Mouse (Mus musculus) layer of hippocampus, postnatal 10 days (tissue): ENCODE measurements around the gene Adgb. TPM values are rescaled to one million over a fixed set of nuclear protein-coding genes. Genes with fewer than 3 reads are reported as not detected.
A peak's percentile ranks its signal among the peaks of the same experiment; 100 is the strongest.
"Not testable (repeated sequence)": the region's sequence is repeated elsewhere in the genome, so short reads cannot be mapped to it uniquely, and the experiment has no call there.

Experiments
- DNase-seq, 2 experiments: peaks; one replicate each; pipeline ENCODE4 v3.0.0; 2021; ENCODE audit warnings: low spot score in 2 of 2
- long read RNA-seq: library from polyadenylated mRNA; stranded (forward); transcript quantifications from one replicate; pipeline ENCODE4 v2.0.0, GENCODE M21; 2023
- total RNA-seq, 2 experiments: library from RNA; stranded (reverse); gene quantifications; 2 replicates each; pipeline ENCODE4 v1.2.3; 2021

Gene Adgb
- under 1 TPM; 0.42 to 0.78 TPM for total RNA-seq
- long read RNA-seq: 0 reads

DNA sequence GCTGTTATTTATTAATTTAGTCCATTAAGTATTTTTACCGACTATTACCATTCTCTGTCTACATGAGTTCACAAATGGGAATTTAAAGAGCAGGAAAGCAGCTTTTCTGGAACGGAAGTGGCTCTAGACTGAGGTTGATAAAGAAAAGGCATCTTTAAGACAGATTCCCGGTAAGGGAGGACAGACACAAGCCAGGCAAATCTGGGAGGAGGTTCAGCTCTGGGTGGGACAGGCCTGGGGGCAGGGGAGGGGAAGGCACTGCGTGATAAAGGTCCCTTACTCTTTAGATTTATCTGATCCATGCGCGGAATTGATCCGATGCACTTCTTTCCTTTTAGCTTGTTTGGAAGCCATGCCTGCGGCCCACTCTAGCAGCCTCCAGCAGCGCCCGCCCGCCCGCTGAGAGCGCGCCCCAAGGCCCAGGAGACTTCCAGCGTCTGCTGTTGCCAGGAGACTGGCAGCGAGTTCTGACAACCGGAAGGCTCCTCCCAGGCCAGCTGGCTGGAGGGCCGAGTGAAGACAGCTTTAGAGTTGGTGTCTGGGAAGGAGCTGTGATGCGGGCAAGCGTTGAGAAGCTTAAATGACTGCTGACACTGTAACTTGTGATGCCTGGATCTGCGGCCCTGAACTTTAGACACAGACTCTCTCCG is at the start of gene Adgb:
Adgb (minus strand) TSS at position 366 of the 650 bp plus-strand sequence.
- peak; percentile 53 to 68 for DNase-seq

DNA sequence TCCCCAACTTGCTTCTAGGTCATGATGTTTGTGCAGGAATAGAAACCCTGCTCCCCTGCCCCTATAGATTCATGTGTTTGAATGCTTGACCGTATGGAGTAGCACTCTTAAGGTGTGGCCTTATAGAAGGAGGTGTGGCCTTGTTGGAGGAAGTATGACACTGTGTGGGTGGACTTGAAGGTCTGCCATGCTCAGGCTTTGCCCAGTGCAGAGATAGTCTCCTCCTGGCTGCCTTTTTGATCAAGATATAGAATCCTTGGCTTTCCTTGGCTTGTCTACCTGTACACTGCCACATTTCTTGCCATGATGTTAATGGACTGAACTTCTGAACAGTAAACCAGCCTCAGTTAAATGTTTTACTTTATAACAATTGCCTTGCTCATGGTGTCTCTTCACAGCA is 8.0 kb upstream of the Adgb start:
- no peak for DNase-seq

DNA sequence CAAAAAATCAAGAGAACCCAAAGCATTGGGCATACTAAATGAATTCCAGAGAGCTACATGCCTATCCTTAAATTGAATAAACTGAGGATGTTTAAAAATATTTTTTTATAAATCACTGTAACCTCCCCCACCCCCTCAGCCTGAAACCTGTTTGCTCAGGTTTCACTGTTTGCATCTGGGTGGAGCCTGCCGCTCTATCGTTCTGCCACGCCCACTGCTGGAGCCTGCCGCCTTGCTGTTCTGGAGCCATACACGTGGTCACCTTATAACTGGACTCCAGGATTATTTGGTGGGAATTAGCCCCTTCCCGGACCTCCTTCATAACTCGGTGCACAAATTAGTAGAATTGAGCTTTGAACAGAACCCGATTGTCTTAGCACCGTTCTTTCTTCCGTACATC is 5.3 kb upstream of the Adgb start:
- DNase-seq: not testable (repeated sequence)

DNA sequence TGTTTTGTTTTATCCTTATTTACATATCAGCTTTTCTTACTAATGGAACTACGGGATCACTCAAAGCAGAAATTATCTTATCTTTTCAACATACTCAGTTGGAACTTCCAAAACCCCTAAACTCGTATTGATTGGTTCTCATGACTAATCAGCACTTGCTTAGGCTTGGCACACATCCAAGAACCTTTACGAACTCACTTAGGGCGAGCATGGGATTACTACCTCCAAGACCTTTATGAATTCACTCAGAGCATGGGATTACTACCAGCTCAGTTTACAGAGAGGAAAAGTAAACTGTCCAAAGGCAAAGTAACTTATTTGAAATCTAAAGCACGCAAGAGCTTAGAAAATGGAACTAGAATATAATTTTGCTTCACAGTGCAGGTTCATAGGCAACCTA is 4.8 kb upstream of the Adgb start:
- DNase-seq: no peak

DNA sequence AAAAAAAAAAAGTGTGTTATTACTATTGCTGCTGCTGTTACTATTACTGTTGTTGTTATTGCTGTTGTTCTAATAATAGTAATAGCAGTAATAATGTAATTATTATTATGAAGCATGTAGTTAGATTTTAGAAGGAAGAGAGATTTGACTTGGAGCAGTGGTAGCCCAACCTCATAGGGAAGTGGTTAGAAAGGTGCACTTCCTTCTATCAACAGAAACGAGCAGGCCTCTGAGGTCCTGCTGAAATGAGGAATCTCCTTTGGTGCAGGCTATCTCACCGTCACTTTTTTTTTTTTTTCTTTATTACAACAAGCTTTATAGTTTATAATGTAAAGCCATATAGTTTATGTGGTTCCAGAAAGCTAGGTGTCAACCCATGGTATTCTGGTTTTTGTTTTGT is 4.4 kb upstream of the Adgb start:
- DNase-seq: no peak

DNA sequence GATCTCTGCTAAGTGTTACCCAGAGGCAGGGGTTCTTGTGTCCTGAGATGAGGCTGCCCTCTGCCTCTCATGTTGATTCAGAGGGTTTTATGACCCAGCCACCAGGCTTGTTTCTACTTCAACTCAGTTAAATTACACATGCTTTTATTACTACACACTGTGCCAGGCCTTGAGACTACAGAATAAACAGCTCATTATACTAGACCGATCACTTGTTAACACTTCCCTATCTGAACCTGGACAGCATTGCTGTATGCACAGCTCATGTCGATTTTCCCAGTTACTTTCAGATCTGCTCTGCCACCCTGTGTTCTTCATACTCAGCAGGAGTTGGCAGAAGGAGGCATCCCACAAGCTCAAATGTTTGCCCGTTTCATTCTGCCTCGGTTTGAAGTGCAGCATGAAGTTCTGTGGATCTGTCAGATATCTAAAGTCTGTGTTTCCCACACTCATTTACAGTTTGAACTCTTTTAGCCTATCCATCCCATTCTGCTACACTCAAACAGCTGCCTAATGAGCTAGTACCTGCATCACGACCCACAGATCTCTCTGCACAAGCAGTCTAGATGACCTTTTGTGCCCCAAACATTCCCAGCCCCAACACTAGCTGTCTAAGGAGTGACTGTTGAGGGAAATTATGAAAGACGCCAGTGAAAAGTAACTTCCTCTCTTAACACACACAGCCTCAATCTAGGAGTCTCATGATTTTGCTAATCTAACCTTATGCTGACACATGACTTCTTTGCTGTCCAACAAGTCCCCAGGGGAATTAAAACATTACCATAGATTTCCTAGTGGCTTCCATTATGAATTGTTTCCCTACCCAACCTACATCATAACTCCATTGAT is 3.2 kb downstream of the Adgb start:
- peak in 1 of 2 experiments; percentile 20 for DNase-seq

DNA sequence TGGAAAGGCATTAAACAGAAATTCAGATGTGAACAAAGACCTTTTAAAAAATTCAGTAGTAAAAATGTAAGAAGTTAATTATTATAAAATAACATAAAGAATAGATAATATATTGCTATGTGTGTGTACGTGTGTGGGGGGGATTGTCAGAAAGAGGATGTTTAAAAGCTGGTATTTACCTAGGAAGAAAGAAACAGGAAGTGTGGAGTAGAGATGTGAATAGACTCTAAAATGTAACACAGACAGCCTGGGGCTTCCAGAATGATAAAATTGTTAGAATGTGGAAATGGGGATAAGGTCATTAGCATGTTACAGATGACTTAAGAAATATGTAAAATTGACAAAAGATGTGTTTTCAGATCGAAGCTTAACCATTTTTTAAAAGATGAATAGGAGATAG is 12.0 kb downstream of the Adgb start:
- DNase-seq: no peak

DNA sequence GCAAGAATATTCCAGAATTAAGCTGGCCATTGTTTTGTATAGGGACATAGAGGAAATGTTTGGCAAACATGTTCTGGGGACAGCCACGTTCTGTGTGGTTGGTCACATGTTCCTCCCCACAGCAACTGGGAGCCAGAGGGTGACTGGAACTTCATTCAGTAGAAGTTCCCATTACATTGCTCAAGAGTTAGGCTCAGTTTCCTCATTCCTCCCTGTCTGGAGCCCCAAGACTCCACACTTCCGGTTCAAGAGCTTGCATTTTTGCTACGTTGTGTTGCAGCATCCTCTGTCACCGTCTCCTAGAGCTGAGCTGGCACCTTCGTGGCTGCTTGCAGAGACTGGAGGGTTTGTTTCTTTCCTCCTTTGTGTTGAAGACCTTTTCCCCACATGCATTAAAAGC is 15.1 kb downstream of the Adgb start:
- no peak for DNase-seq

DNA sequence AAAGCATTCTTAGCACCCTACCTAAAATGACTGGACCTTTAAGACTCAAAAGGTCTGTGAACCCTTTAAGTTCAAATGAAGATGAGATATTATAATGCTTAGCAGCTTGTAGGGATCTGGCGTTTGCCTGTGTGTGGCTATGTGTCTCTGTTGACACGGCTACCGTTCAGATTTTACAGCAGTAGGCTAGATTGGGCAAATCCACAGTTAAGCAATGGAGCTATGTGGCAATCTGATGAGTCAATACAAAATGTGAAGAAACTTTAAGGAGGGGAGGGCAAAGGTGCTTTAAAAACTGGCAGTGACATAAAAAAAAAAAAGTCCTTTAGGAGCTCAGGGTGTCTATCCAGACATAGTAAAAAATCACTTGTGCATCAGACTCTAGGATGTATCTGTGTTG is 23.1 kb downstream of the Adgb start:
- no peak for DNase-seq

DNA sequence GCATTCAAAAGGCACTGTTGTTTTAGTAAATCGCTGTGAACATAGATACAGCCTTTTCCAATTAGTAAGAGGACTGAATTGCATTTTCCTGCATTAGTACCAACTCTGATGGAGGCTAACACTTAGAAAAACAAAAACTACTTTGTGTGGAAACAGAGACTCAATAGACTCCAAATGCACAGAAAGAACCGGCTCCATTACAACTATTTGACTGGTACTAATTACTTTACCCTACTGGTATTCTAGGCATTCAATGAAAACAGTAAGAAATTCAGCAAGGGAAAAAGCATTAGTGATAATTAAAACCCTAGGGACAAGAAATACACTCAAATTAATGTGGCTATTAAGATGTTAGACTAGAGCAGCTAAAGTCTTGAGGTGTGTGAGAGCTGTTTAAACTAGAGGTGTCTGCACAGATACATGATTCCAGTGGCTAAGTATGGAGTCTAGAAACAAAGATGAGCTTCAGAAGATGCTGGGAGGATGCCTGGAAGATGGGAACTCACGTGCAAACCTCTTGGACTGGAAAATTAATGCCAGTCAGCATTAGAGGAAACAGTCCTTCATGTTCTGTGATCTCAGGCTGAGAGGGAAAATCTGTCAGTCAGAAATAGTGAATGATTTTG is 27.2 kb downstream of the Adgb start:
- DNase-seq: no peak

DNA sequence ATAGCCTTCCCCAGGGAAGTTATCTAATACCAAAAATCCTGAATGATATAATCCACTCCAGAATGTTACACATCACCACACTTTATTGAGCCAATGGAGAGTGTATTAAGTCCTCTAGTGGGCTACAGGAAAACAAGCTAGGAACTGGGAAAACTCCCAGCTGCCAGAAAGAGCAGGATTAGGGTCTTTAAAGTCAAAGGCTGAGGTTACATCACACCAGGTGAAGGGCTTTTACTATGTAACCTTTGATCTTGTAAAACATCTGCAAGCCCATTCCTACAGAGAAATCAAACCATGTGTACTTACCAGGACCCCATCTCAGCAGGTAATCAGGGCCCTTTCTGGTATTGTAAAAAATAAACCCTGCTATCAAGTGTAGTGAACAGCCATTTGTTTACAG is 28.6 kb downstream of the Adgb start:
- no peak for DNase-seq

DNA sequence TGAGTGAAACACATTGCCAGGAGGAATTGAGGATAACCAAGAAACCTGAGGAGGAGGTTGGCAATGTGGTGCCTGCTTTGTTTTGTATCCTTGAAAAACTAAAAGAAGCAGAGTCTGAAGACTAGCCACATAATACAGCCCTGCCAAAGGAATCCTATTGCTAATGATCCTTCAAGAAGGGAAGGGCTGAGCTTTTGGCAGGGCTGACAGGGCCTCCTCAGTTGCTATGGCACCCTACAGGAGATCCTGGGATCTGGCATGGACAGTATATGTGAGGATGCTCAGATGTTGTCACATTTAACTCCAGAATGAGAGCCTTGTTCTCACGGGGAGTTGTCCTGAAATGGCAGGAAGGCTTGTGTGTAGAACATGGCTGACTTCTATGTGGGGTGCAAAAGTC is 37.1 kb downstream of the Adgb start:
- DNase-seq: no peak

DNA sequence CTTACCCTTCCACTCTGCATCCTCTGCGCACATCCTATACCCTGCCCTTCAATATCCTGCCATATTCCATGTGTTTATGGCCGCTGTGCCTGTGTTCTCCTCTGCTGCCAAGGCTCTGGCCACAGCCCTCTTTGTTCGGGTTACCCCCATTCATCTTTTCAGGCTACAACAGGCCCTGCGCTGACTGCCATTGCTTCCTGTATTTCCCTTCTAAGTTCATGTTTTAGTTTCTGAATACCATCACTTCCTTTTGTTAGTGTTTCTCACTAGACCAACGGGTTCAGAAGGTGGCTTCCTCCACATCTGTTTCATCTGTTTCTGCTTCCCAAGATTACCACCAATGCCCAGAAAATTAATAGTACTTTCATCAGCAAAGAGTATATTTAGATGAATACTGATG is 42.5 kb downstream of the Adgb start:
- no peak for DNase-seq

DNA sequence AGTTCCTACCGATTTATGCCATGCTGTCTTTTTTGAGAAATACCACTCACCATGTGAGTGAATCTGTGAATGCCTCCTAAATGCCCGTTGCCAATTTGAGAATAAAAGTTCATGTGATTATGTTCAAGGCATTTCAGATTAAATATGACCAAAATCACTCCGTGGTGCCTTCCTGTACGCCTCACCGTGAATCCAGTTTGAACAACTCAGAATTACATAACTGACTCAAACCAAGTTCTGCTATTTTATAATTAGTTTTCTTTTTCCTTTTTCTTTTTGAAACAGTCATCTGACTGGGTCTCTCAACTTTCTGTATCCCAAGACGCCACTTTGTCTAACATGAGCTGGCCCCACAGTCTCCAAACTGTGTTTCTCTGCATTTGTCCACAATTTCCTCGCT is 43.1 kb downstream of the Adgb start:
- no peak for DNase-seq

DNA sequence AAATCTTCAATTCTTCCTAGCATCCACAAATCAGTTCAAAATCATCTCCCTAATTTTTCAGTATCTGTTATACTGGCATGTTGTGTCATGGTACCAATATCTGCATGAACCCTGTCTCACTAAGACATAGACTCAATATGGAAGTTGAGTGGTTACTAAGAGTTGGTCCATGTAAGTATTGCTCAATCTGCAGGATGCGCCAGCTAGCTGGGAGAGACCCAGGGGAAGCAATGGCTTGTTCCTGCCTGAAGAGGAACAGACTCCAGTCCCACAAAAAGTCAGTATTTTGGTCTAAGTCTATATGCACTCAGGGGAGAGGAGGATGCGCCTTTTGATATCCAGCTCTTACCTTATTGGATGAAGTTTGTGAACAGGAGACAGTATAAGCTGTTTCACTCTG is 47.7 kb downstream of the Adgb start:
- DNase-seq: no peak

DNA sequence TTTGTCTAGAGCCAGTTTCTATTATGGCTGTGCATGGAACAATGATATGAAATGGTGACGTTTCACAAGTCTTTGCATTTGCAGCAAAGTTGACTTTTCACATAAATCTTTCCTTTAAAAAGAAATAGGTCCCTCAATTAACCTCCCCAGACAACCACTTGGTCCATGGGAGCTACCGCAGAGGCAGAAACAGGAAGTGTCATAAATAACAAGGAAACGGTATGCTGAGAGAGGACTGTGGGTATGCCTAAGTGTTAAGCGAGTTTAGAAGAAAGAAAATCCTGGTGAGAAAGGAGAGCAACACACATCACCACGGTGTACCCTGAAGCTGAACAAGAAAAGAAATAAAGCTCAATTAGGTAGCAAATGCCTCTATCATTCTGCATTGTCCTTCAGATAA is 61.1 kb downstream of the Adgb start:
- no peak for DNase-seq

DNA sequence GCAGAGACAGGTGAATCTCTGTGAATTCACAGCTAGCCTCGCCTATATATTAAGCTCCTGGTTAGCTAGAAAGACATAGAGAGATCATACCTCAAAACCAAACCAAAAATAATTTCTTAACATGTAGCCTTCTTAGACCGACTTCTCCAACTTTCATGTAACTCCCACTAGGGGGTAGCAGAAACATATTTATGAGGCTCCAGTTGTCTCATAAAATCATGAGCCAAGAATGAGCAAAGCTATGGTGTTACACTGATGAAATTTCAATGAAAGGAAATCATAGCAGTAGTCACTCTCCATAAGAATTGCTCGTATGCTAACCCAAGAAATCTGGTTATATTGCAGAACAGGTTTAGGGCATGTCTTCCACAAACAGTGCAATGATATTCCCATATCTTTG is 64.0 kb downstream of the Adgb start:
- DNase-seq: no peak

DNA sequence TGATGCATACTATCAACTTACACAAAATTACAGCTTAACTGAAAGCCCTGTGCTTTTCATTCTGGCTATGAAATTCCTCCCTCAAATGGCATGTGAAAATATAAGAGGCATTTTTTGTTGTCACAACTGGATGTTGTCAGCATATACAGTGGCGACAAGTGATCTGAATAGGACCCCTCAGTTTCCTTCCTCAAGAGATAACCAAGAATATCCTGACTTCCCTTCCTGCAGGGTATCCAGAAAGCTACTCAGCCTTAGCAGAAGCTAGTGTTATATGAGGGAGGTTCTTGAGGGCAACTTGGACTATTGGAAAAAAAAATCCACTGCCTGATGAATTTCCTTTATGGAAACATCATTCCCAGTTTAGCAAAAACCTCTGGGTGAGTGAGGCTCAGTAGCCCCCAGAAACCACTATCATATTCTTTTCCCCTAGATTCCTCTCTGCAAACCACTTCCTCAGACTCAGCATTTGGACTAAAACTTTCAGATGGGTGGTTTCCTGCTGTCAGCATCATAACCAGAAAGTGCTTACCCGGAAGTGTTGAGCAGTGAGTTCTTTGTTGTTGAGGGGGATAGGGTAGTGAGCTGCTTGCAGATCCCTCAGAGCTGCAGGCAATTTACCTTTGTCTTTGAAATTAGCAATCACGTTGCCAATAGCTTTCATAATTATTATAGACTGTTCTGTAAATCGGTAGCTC is 76.2 kb downstream of the Adgb start:
- no peak for DNase-seq

DNA sequence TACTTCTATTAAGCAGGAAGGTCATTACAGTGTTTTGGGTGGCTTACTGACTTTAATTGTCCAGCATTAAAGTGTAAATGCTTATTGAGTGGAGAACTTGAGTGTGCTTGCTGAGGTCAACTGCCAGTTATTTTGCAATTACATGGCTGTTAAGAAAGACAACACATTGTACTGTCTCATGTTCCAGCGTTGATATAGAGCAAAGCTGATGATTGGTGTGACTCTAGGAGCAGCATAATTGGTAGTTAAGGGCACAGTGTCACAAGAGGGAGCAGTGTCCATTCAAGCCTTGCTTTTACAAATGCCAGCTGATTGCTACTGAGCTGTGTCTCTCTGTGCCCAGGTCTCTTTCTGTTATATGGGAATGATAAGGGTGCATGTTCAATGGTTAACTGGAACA is 97.5 kb downstream of the Adgb start:
- no peak for DNase-seq

DNA sequence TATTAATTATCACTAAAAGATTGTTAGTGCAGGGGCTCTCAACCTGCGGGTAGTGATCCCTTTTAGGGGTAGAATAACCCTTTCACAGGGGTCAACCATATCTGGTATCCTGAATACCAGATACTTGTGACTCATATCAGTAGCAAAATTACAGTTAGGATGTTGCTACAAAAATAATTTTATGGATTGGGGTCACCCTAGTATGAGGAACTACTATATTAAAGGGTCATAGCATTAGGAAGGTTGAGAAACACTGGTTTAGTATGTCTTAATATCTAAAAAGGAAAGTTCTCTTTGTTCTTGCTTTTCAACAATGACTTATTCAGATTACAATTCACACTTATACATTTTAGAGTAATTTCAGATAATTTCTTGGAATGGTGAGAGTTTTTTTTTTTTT is 108.1 kb downstream of the Adgb start:
- DNase-seq: no peak

DNA sequence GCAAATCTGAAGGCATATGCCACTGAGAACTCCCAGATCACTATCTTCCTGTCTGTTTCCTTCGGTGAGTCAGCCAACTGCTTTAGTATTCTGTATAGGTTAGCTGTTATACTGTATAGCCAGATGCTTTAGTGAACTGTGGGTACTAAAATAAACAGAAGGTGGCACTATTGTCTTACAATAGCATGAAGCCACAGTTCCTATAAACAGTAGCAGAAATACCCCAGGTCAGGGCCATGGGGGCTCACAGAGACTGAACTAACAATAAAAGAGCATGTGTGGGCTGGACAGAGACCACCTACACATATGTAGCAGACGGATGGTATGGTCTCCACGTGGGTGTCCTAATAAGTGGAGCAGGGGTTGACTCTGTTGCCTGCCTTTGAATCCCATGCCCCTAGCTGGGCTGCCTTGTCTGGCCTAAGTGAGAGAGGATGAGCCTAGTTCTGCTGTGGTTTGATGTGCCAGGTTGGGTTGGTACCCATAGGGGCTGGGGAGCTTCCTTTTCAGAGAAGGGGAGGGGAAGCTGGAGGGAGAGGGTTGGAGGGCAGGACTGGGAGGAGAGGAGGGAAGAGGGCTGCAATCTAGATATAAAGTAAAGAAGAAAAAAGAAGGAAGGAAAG is 116.4 kb downstream of the Adgb start:
- DNase-seq: no peak
